10 mouse cellular contexts compared by ENCODE assay signal in the genomic region with DNA sequence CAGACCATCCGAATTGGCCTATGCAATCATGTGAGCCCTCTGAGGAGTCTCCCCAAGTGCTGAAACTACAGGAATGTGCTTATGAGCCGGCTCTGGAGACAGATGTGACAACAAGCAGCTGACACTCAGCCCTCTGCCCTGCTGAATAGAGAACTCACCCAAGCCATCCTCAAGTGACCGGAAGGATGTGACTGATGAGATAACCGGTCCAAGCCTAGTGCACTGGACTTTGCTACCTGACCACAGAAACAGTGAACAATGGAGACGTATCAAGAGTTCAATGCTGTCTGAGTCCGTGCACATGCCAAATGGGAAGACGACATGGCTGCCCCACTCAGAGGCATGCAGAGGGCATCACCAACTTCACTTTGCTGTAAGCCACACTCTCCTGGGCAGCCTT.
"Had no signal": no experiment of that assay in that cellular context is flagged by ENCODE, and none has a peak within 500 bp of the region (broad histone marks: within the 10 kb centered on the region; RNA-seq: fewer than 3 reads in every experiment).

No protein-coding gene starts in this region.

- H3K27ac ChIP-seq: hindbrain, postnatal 0 days; limb, embryonic 15.5 days; midbrain, embryonic 10.5 days; neural tube, embryonic 15.5 days; stomach, postnatal 0 days had no signal

- H3K9me3 ChIP-seq: limb, embryonic 15.5 days; midbrain, embryonic 10.5 days; neural tube, embryonic 15.5 days had no signal

- H3K4me3 ChIP-seq: limb, embryonic 15.5 days; midbrain, embryonic 10.5 days; myocyte; neural tube, embryonic 15.5 days had no signal

- H3K36me3 ChIP-seq: neural tube, embryonic 15.5 days had no signal

- H3K9ac ChIP-seq: limb, embryonic 15.5 days; neural tube, embryonic 15.5 days had no signal

- ATAC-seq: hindbrain, postnatal 0 days had no signal

- H3K4me2 ChIP-seq: limb, embryonic 15.5 days; neural tube, embryonic 15.5 days had no signal

- H3K27me3 ChIP-seq: limb, embryonic 15.5 days; neural tube, embryonic 15.5 days had no signal

- DNase-seq: layer of hippocampus, postnatal 36 days; lung, adult 18-20 months; midbrain, embryonic 14.5 days; thymus, postnatal 4 days had no signal
